Mouse (Mus musculus) stomach, postnatal 0 days (tissue): Measurements from ENCODE around the gene Zfp366.

Source experiments
- CTCF ChIP-seq: IDR thresholded peaks from 2 replicates; pipeline ENCODE4 v1.5.1; 2016; ENCODE audit warnings: antibody characterized with exemption, low read depth, mild to moderate bottlenecking, moderate library complexity
- EP300 ChIP-seq: optimal IDR thresholded peaks from 2 replicates; pipeline ENCODE3; 2016; ENCODE audit warnings: antibody characterized with exemption

GRCm38 (mm10) chr13:99158773-99159172, 25.9 kb upstream of the Zfp366 start:
- TF ChIP-seq CTCF, result no peak
- TF ChIP-seq EP300, result no peak
